Mouse (Mus musculus) midbrain, embryonic 11.5 days (tissue): ENCODE measurements around the gene Dad1. TPM values are rescaled to one million over a fixed set of nuclear protein-coding genes. Genes with fewer than 3 reads are reported as not detected.

Experiments used
- ATAC-seq: fragments of 200-750 bp; cut with Nextera tagmentation; 2 replicates; pipeline ENCODE4 v1.8.0; 2017; ENCODE audit warnings: moderate TSS enrichment, moderate library complexity; ENCODE audit not compliant: low FRiP score
- DNase-seq: peaks from one replicate; pipeline ENCODE4 v3.0.0; 2015; ENCODE audit warnings: low spot score; ENCODE audit errors: missing footprints
- H3K27ac ChIP-seq: fragments of 300-500 bp; sonication (generic); 2 replicates; pipeline ENCODE4 v1.5.1; 2014; ENCODE audit warnings: low read depth, low read length
- H3K27me3 ChIP-seq: fragments of 300-500 bp; sonication (generic); 2 replicates; pipeline ENCODE4 v1.6.1; 2014; ENCODE audit warnings: mild to moderate bottlenecking, low read length, moderate library complexity, mixed read lengths; ENCODE audit not compliant: control insufficient read depth, insufficient read depth
- H3K36me3 ChIP-seq: fragments of 300-500 bp; sonication (generic); 2 replicates; pipeline ENCODE4 v1.6.1; 2014; ENCODE audit warnings: mild to moderate bottlenecking, low read length, moderate library complexity, mixed read lengths; ENCODE audit not compliant: control insufficient read depth, insufficient read depth
- H3K4me1 ChIP-seq: fragments of 300-500 bp; sonication (generic); 2 replicates; pipeline ENCODE4 v1.6.1; 2014; ENCODE audit warnings: low read length; ENCODE audit not compliant: control insufficient read depth, insufficient read depth
- H3K4me2 ChIP-seq: fragments of 300-500 bp; sonication (generic); 2 replicates; pipeline ENCODE4 v1.6.1; 2014; ENCODE audit warnings: mild to moderate bottlenecking, moderate library complexity
- H3K4me3 ChIP-seq: fragments of 300-500 bp; sonication (generic); 2 replicates; pipeline ENCODE4 v1.5.1; 2014; ENCODE audit warnings: low read depth, low read length
- H3K9ac ChIP-seq: fragments of 300-500 bp; sonication (generic); 2 replicates; pipeline ENCODE4 v1.6.1; 2014; ENCODE audit warnings: low read length
- H3K9me3 ChIP-seq: fragments of 300-500 bp; sonication (generic); 2 replicates; pipeline ENCODE4 v1.6.1; 2016; ENCODE audit warnings: low read length; ENCODE audit not compliant: control insufficient read depth
- WGBS: fragments of 180-500 bp; shearing (Covaris S2); extraction: QIAGEN DNeasy Blood & Tissue Kit; methylation state at CpG from one replicate; pipeline ENCODE4 v1.1.7; 2014; 5-methylcytosine and 5-hydroxymethylcytosine counted together
- polyA plus RNA-seq: library from polyadenylated mRNA; unstranded; fragments of >200 nt; fragmentation: Nextera tagmentation; extraction: Ambion mirVana; gene quantifications from 2 replicates; pipeline ENCODE4 v1.2.1, GENCODE M21; 2014

Dad1 gene
- polyA plus RNA-seq, 1 experiment from 2014 or later, result 237 TPM

- 54% methylated on average over 6 of the region's 6 CpGs for WGBS
- H3K4me2 ChIP-seq, result no peak overlapping the region
- no peak overlapping the region for H3K27ac ChIP-seq
- H3K36me3 ChIP-seq, result no peaks in the 10 kb centered on the region
- DNase-seq (no peak), ATAC-seq (no peak)
- H3K27me3 ChIP-seq, result no peaks in the 10 kb centered on the region
- no peak overlapping the region for H3K4me3 ChIP-seq
- H3K4me1 ChIP-seq, result peaks cover 22% of the 10 kb centered on the region
- no peak overlapping the region for H3K9ac ChIP-seq
- H3K9me3 ChIP-seq, result no peaks in the 10 kb centered on the region
Measured at GRCm38 (mm10) chr14:54187211-54187610, 66.7 kb downstream of the Dad1 start.

Other genes starting within 250 kb of the Dad1 start
- 38.3 and 38.4 TPM in 2 replicates for gene Abhd4, start 84 bp upstream of the Dad1 start, polyA plus RNA-seq
- not detected in 2 replicates for gene Olfr49, start 30.8 kb upstream of the Dad1 start, polyA plus RNA-seq
- gene Oxa1l, start 106.7 kb upstream of the Dad1 start, polyA plus RNA-seq, result 44.2 and 45.9 TPM in 2 replicates
- gene Slc7a7, start 163.7 kb upstream of the Dad1 start, polyA plus RNA-seq, result 4.3 and 4.7 TPM in 2 replicates
- 238 and 253 TPM in 2 replicates for gene Mrpl52, start 172.8 kb upstream of the Dad1 start, polyA plus RNA-seq
- gene Mmp14, start 177.5 kb upstream of the Dad1 start, polyA plus RNA-seq, result 57.4 and 57.5 TPM in 2 replicates
- gene Lrp10, start 210.0 kb upstream of the Dad1 start, polyA plus RNA-seq, result 15.8 and 19.5 TPM in 2 replicates
- gene Rem2, start 222.0 kb upstream of the Dad1 start, polyA plus RNA-seq, result 33.6 and 34.4 TPM in 2 replicates